Mouse (Mus musculus) Muller cell, postnatal 12 days (primary cell): ENCODE results near the gene Sprn.

Source experiments
- DNase-seq: peaks from one replicate; pipeline ENCODE4 v3.0.0-alpha.2; 2015; ENCODE audit errors: inconsistent ontology term

Sprn gene

GRCm38 (mm10) chr7:140154218-140154927 lies at the start of gene Sprn:
Gene Sprn (minus strand): TSS chr7:140154877.
- no peak for DNase-seq

- DNase-seq = no peak
Observed at GRCm38 (mm10) chr7:140201090-140201489, 46.4 kb upstream of the Sprn start.

- peak; percentile 4 for DNase-seq
Observed at GRCm38 (mm10) chr7:140196002-140196401, 41.3 kb upstream of the Sprn start.

GRCm38 (mm10) chr7:140194031-140194430 lies 39.4 kb upstream of the Sprn start:
- DNase-seq = no peak

- DNase-seq = no peak
Observed at GRCm38 (mm10) chr7:140192851-140193250, 38.2 kb upstream of the Sprn start.

- no peak for DNase-seq
Observed at GRCm38 (mm10) chr7:140192445-140192844, 37.8 kb upstream of the Sprn start.

GRCm38 (mm10) chr7:140190435-140190834 lies 35.8 kb upstream of the Sprn start:
- no peak for DNase-seq

- peak; percentile 11 for DNase-seq
Observed at GRCm38 (mm10) chr7:140188391-140189328, 34.0 kb upstream of the Sprn start.

GRCm38 (mm10) chr7:140187721-140188390 lies 33.2 kb upstream of the Sprn start:
- no peak for DNase-seq

GRCm38 (mm10) chr7:140186646-140187620 lies 32.3 kb upstream of the Sprn start:
- DNase-seq = no peak

GRCm38 (mm10) chr7:140184206-140184605 lies 29.5 kb upstream of the Sprn start:
- DNase-seq = no peak

- no peak for DNase-seq
Observed at GRCm38 (mm10) chr7:140180692-140181091, 26.0 kb upstream of the Sprn start.

GRCm38 (mm10) chr7:140179176-140179575 lies 24.5 kb upstream of the Sprn start:
- DNase-seq = no peak

- DNase-seq = no peak
Observed at GRCm38 (mm10) chr7:140172936-140173335, 18.3 kb upstream of the Sprn start, which contains the start of gene Olfr523. Gene Olfr523 (plus strand): TSS chr7:140173217.

- no peak for DNase-seq
Observed at GRCm38 (mm10) chr7:140170863-140171262, 16.2 kb upstream of the Sprn start.

- DNase-seq = no peak
Observed at GRCm38 (mm10) chr7:140169386-140169785, 14.7 kb upstream of the Sprn start.

GRCm38 (mm10) chr7:140167950-140168349 lies 13.3 kb upstream of the Sprn start:
- no peak for DNase-seq

GRCm38 (mm10) chr7:140164664-140165063 lies 10.0 kb upstream of the Sprn start, which contains the start of gene Olfr522:
Gene Olfr522 (minus strand): TSS chr7:140164764.
- DNase-seq = no peak

- no peak for DNase-seq
Observed at GRCm38 (mm10) chr7:140160363-140160762, 5.7 kb upstream of the Sprn start.

- DNase-seq = no peak
Observed at GRCm38 (mm10) chr7:140153829-140154217, 854 bp downstream of the Sprn start.

- no peak for DNase-seq
Observed at GRCm38 (mm10) chr7:140153383-140153782, 1.3 kb downstream of the Sprn start.
